Mouse (Mus musculus) lung, postnatal 0 days (tissue): ENCODE results near the gene Selenom. TPM values are rescaled to one million over a fixed set of nuclear protein-coding genes. Genes with fewer than 3 reads are reported as not detected.
A peak's percentile ranks its signal among the peaks of the same experiment; 100 is the strongest.

Source experiments
- ATAC-seq: fragments of 200-750 bp; cut with Nextera tagmentation; 2 replicates; pipeline ENCODE4 v1.8.0; 2017; ENCODE audit warnings: moderate library complexity
- DNase-seq: peaks from one replicate; pipeline ENCODE4 v3.0.0-alpha.2; 2016; ENCODE audit warnings: low spot score
- H3K27ac ChIP-seq: fragments of 300-500 bp; sonication (generic); 2 replicates; pipeline ENCODE4 v1.5.1; 2014; ENCODE audit warnings: antibody characterized with exemption, mild to moderate bottlenecking, low read length, mixed read lengths
- H3K27me3 ChIP-seq: fragments of 300-500 bp; sonication (generic); replicated peaks from 2 replicates; pipeline ENCODE4 v1.6.1; 2014; ENCODE audit warnings: low read length, mixed read lengths; ENCODE audit not compliant: insufficient read depth
- H3K36me3 ChIP-seq: fragments of 300-500 bp; sonication (generic); 2 replicates; pipeline ENCODE4 v1.6.1; 2014; ENCODE audit warnings: low read length, mixed read lengths; ENCODE audit not compliant: insufficient read depth
- H3K4me1 ChIP-seq: fragments of 300-500 bp; sonication (generic); 2 replicates; pipeline ENCODE4 v1.6.1; 2014; ENCODE audit warnings: antibody characterized with exemption, low read depth, low read length, mixed read lengths; ENCODE audit not compliant: insufficient read depth
- H3K4me2 ChIP-seq: fragments of 300-500 bp; sonication (generic); replicated peaks from 2 replicates; pipeline ENCODE4 v1.6.1; 2014; ENCODE audit warnings: low read depth, mild to moderate bottlenecking, low read length, moderate library complexity, mixed read lengths
- H3K4me3 ChIP-seq: fragments of 300-500 bp; sonication (generic); 2 replicates; pipeline ENCODE4 v1.5.1; 2014; ENCODE audit warnings: low read depth, low read length
- H3K9ac ChIP-seq: fragments of 300-500 bp; sonication (generic); replicated peaks from 2 replicates; pipeline ENCODE4 v1.6.1; 2014; ENCODE audit warnings: low read depth, mild to moderate bottlenecking
- H3K9me3 ChIP-seq: fragments of 300-500 bp; sonication (generic); 2 replicates; pipeline ENCODE4 v1.6.1; 2016; ENCODE audit warnings: low read length, mixed read lengths
- CTCF ChIP-seq: IDR thresholded peaks from 2 replicates; pipeline ENCODE4 v1.5.1; 2016; ENCODE audit warnings: antibody characterized with exemption, mild to moderate bottlenecking
- EP300 ChIP-seq: IDR thresholded peaks from 2 replicates; pipeline ENCODE4 v1.6.1; 2016; ENCODE audit warnings: antibody characterized with exemption, mild to moderate bottlenecking, control low read depth
- whole genome bisulfite sequencing: fragments of 180-500 bp; shearing (Covaris S2); extraction: QIAGEN DNeasy Blood & Tissue Kit; methylation state at CpG from one replicate; pipeline ENCODE4 v1.1.7; 2014; 5-methylcytosine and 5-hydroxymethylcytosine counted together
- polyA plus RNA-seq: library from polyadenylated mRNA; unstranded; fragments of >200 nt; fragmentation: Nextera tagmentation; extraction: Ambion mirVana; gene quantifications from 2 replicates; pipeline ENCODE4 v1.2.1, GENCODE M21; 2015

The Selenom gene
- polyA plus RNA-seq, 1 experiment from 2014 or later, result 60.8 TPM

GRCm38 (mm10) chr11:3496756-3497155, 17.7 kb upstream of the Selenom start:
- H3K27me3 ChIP-seq, result no peaks in the 10 kb centered on the region
- no peaks in the 10 kb centered on the region for H3K9me3 ChIP-seq
- H3K4me1 ChIP-seq, result no peaks in the 10 kb centered on the region
- no peak overlapping the region for H3K4me2 ChIP-seq
- WGBS, result 42% methylated on average over 5 of the region's 5 CpGs
- ATAC-seq (peak; percentile 35), DNase-seq (peak; percentile 52)
- H3K4me3 ChIP-seq, result no peak overlapping the region
- H3K27ac ChIP-seq, result no peak overlapping the region
- TF ChIP-seq CTCF, result no peak
- TF ChIP-seq EP300, result no peak
- no peaks in the 10 kb centered on the region for H3K36me3 ChIP-seq
- H3K9ac ChIP-seq, result no peak overlapping the region

GRCm38 (mm10) chr11:3497296-3497695, 17.2 kb upstream of the Selenom start:
- H3K9ac ChIP-seq, result no peak overlapping the region
- H3K9me3 ChIP-seq, result no peaks in the 10 kb centered on the region
- no peaks in the 10 kb centered on the region for H3K36me3 ChIP-seq
- no peak overlapping the region for H3K4me3 ChIP-seq
- ATAC-seq (no peak), DNase-seq (no peak)
- no peak overlapping the region for H3K4me2 ChIP-seq
- WGBS, result 92% methylated on average over 1 of the region's 1 CpGs
- H3K27me3 ChIP-seq, result no peaks in the 10 kb centered on the region
- no peak overlapping the region for H3K27ac ChIP-seq
- H3K4me1 ChIP-seq, result no peaks in the 10 kb centered on the region
- TF ChIP-seq CTCF (no peak), EP300 (no peak)

GRCm38 (mm10) chr11:3502057-3502456, 12.4 kb upstream of the Selenom start:
- DNase-seq, result no peak
- Histone ChIP-seq H3K27me3 (no peaks in the 10 kb centered on the region), H3K4me3 (no peak overlapping the region), H3K27ac (no peak overlapping the region), H3K36me3 (no peaks in the 10 kb centered on the region), H3K4me1 (no peaks in the 10 kb centered on the region), H3K9ac (no peak overlapping the region), H3K9me3 (no peaks in the 10 kb centered on the region), H3K4me2 (no peak overlapping the region)
- TF ChIP-seq CTCF, result no peak
- TF ChIP-seq EP300, result no peak
- 72% methylated on average over 17 of the region's 17 CpGs for WGBS
- no peak for ATAC-seq

GRCm38 (mm10) chr11:3502459-3503072, 11.9 kb upstream of the Selenom start:
- H3K4me1 ChIP-seq, result no peaks in the 10 kb centered on the region
- no peak overlapping the region for H3K4me2 ChIP-seq
- H3K4me3 ChIP-seq, result no peak overlapping the region
- 77% methylated on average over 18 of the region's 18 CpGs for WGBS
- TF ChIP-seq CTCF, result no peak
- TF ChIP-seq EP300, result no peak
- no peaks in the 10 kb centered on the region for H3K36me3 ChIP-seq
- no peak overlapping the region for H3K27ac ChIP-seq
- H3K9ac ChIP-seq, result no peak overlapping the region
- DNase-seq (no peak), ATAC-seq (no peak)
- no peaks in the 10 kb centered on the region for H3K27me3 ChIP-seq
- H3K9me3 ChIP-seq, result no peaks in the 10 kb centered on the region

GRCm38 (mm10) chr11:3503755-3504693, 10.5 kb upstream of the Selenom start:
- WGBS, result 47% methylated on average over 11 of the region's 11 CpGs
- H3K9me3 ChIP-seq, result no peaks in the 10 kb centered on the region
- H3K4me1 ChIP-seq, result no peaks in the 10 kb centered on the region
- no peak overlapping the region for H3K27ac ChIP-seq
- H3K4me3 ChIP-seq, result no peak overlapping the region
- no peak overlapping the region for H3K9ac ChIP-seq
- DNase-seq (no peak), ATAC-seq (no peak)
- no peaks in the 10 kb centered on the region for H3K27me3 ChIP-seq
- no peak for TF ChIP-seq EP300
- no peak for TF ChIP-seq CTCF
- H3K4me2 ChIP-seq, result peak overlapping the region; percentile 27; the same call in 1 of the 2 replicates
- H3K36me3 ChIP-seq, result no peaks in the 10 kb centered on the region

- Histone ChIP-seq H3K4me2 (no peak overlapping the region), H3K9me3 (no peaks in the 10 kb centered on the region), H3K27ac (no peak overlapping the region), H3K36me3 (no peaks in the 10 kb centered on the region), H3K4me1 (no peaks in the 10 kb centered on the region), H3K4me3 (no peak overlapping the region), H3K9ac (no peak overlapping the region), H3K27me3 (no peaks in the 10 kb centered on the region)
- TF ChIP-seq EP300 (no peak), CTCF (no peak)
- WGBS, result 40% methylated on average over 6 of the region's 7 CpGs
- ATAC-seq (no peak), DNase-seq (no peak)
Observed at GRCm38 (mm10) chr11:3508226-3508625, 6.3 kb upstream of the Selenom start.
